Mouse (Mus musculus): ENCODE results near the gene Fry. TPM values are rescaled to one million over a fixed set of nuclear protein-coding genes. Genes with fewer than 3 reads are reported as not detected.

The Fry gene
- polyA plus RNA-seq, 1 experiment from 2014 or later = 22.4 TPM

DNA sequence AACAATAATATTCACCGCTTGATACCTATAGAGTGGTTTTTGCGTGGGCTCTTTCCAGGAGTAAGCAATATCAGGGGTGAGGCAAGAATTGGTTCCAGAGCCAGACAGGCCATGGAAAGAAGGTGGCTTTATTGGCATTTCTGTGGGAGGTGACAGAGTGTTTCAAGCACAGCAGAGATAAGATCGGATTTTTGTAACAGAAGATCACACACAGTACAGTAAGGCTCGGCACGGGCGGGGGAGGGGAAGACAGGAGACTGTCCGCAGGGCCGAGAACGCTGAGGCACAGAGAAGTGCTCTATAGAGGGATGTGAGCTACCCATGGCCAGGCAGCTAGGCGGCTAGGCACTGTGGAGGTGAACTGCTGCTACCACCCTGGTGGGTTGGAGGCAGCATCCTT lies 53.1 kb downstream of the Fry start:
- Histone ChIP-seq H3K4me3 (ENCODE audit: low read depth, low read length) (no peak overlapping the region), H3K4me2 (replicated peaks; ENCODE audit: low read depth, low read length) (no peak overlapping the region), H3K36me3 (ENCODE audit: control insufficient read depth, insufficient read depth, low read length) (no peaks in the 10 kb centered on the region), H3K4me1 (replicated peaks; ENCODE audit: control insufficient read depth, insufficient read depth, low read length) (no peaks in the 10 kb centered on the region), H3K9ac (ENCODE audit: low read depth, low read length) (no peak overlapping the region), H3K27ac (ENCODE audit: low read depth, low read length) (no peak overlapping the region), H3K9me3 (ENCODE audit: control insufficient read depth, low read length) (no peaks in the 10 kb centered on the region), H3K27me3 (ENCODE audit: control insufficient read depth, insufficient read depth, low read length) (no peaks in the 10 kb centered on the region)
- DNase-seq (ENCODE audit: low spot score) (no peak), ATAC-seq (ENCODE audit: low FRiP score) (no peak)
- WGBS = 72% methylated on average over 10 of the region's 10 CpGs

DNA sequence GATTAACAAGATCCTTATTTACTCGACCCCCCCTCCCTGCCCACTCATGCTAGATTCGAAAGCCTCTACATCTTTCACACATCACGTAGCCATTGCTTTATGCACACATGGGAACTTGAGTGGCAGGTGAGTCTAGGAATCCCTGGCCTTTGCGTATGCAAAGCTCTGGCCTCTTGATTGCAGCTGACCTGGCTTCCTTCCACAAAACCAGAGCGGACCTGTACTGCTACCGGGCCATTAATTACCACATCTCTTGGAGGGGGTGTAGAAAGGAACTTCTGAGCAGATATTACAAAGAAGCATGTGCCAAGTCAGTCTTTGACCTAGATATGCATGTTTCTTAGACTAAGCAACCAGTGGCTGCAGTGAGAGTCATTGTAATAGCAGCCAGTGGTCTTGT lies 55.4 kb downstream of the Fry start:
- H3K36me3 ChIP-seq (ENCODE audit: control insufficient read depth, insufficient read depth, low read length) = no peaks in the 10 kb centered on the region
- H3K4me3 ChIP-seq (ENCODE audit: low read depth, low read length) = no peak overlapping the region
- no peaks in the 10 kb centered on the region for H3K27me3 ChIP-seq (ENCODE audit: control insufficient read depth, insufficient read depth, low read length)
- H3K9me3 ChIP-seq (ENCODE audit: control insufficient read depth, low read length) = no peaks in the 10 kb centered on the region
- no peaks in the 10 kb centered on the region for H3K4me1 ChIP-seq (replicated peaks; ENCODE audit: control insufficient read depth, insufficient read depth, low read length)
- no peak overlapping the region for H3K9ac ChIP-seq (ENCODE audit: low read depth, low read length)
- DNase-seq (ENCODE audit: low spot score) (no peak), ATAC-seq (ENCODE audit: low FRiP score) (no peak)
- no peak overlapping the region for H3K4me2 ChIP-seq (replicated peaks; ENCODE audit: low read depth, low read length)
- no peak overlapping the region for H3K27ac ChIP-seq (ENCODE audit: low read depth, low read length)
- 89% methylated on average over 6 of the region's 6 CpGs for WGBS

DNA sequence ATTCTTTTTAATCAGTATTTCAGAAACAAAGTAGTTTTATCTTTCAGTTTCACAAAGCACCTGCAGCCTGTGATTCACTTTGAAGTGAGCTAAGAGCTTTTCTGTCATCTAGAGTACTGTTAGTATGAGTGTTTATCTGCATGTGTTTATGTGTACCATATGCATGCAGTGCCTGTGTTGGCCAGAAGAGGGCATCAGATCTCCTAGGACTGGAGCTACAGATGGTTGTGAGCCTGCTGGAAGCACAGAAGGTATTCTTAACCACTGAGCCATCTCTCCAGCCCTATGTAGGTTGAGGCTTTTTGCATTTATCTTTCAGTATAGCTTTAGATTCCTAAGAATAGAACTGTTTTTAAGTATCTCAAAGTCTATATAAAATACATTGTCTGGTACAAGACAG lies 56.5 kb downstream of the Fry start:
- Histone ChIP-seq H3K4me1 (replicated peaks; ENCODE audit: control insufficient read depth, insufficient read depth, low read length) (no peaks in the 10 kb centered on the region), H3K36me3 (ENCODE audit: control insufficient read depth, insufficient read depth, low read length) (no peaks in the 10 kb centered on the region), H3K4me3 (ENCODE audit: low read depth, low read length) (no peak overlapping the region), H3K9ac (ENCODE audit: low read depth, low read length) (no peak overlapping the region), H3K4me2 (replicated peaks; ENCODE audit: low read depth, low read length) (no peak overlapping the region), H3K9me3 (ENCODE audit: control insufficient read depth, low read length) (no peaks in the 10 kb centered on the region), H3K27me3 (ENCODE audit: control insufficient read depth, insufficient read depth, low read length) (no peaks in the 10 kb centered on the region), H3K27ac (ENCODE audit: low read depth, low read length) (no peak overlapping the region)
- no peak for DNase-seq (ENCODE audit: low spot score)
- ATAC-seq (ENCODE audit: low FRiP score) = no peak

DNA sequence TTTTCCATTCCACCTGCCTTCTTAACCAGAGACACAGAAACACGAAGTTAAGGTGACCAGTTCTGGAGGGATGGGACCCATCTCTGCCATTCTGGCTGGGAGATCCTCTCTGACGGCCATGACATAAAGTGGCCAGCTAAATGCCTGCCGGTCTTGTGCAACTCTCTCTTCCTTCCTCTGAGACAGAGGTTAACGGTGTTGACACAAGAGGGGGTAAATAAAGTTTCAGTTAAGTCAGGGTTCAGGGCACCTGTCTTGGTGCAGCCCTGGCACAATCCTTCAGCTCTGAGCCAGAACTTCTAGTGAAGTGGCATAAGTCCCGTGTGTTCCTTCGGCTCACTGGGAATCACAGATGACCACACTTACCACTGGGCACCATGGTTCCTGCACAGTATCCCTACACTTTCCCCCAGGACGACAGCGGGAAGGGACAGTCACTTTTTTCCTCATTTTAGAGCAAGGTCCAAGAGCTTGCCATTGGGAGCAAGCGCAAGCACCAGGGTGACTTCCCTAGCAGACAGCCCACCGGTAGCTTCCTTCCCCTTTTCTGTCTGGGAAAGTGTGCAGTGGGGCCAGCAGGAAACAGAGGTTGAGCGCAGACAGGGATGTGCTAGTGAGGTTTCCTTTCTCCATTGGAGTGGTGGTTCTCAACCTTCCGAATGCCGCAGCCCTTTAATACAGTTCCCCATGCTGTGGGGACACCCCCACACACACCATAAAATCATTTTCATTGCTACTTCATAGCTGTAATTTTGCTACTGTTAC lies 58.0 kb downstream of the Fry start:
- Histone ChIP-seq H3K4me1 (replicated peaks; ENCODE audit: control insufficient read depth, insufficient read depth, low read length) (no peaks in the 10 kb centered on the region), H3K27ac (ENCODE audit: low read depth, low read length) (no peak overlapping the region), H3K4me2 (replicated peaks; ENCODE audit: low read depth, low read length) (no peak overlapping the region), H3K9me3 (ENCODE audit: control insufficient read depth, low read length) (no peaks in the 10 kb centered on the region), H3K9ac (ENCODE audit: low read depth, low read length) (no peak overlapping the region), H3K36me3 (ENCODE audit: control insufficient read depth, insufficient read depth, low read length) (no peaks in the 10 kb centered on the region), H3K27me3 (ENCODE audit: control insufficient read depth, insufficient read depth, low read length) (no peaks in the 10 kb centered on the region), H3K4me3 (ENCODE audit: low read depth, low read length) (no peak overlapping the region)
- 86% methylated on average over 13 of the region's 13 CpGs for WGBS
- DNase-seq (ENCODE audit: low spot score) = no peak
- no peak for ATAC-seq (ENCODE audit: low FRiP score)

DNA sequence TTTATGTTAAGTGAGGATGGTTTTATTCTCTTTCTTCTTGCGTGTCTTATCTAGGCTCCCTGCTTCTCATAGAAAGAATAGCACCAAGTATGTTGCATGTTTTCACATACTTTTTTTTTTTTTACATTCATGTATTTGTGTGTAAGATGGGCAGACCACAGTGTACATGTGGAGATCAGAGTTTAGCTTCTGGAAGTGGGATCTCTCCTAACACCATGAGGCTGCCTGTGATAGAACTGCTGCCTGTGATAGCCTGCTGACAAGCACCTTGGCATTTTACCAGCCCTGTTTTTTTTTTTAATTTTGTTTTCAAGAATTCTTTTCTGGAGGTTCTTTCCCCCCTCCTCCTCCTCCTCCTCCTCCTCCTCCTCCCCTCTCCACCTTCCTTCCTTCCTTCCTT lies 59.3 kb downstream of the Fry start:
- H3K4me1 ChIP-seq (replicated peaks; ENCODE audit: control insufficient read depth, insufficient read depth, low read length) = no peaks in the 10 kb centered on the region
- DNase-seq (ENCODE audit: low spot score) = no peak
- no peaks in the 10 kb centered on the region for H3K9me3 ChIP-seq (ENCODE audit: control insufficient read depth, low read length)
- H3K9ac ChIP-seq (ENCODE audit: low read depth, low read length) = no peak overlapping the region
- no peaks in the 10 kb centered on the region for H3K27me3 ChIP-seq (ENCODE audit: control insufficient read depth, insufficient read depth, low read length)
- H3K27ac ChIP-seq (ENCODE audit: low read depth, low read length) = no peak overlapping the region
- no peak for ATAC-seq (ENCODE audit: low FRiP score)
- no peaks in the 10 kb centered on the region for H3K36me3 ChIP-seq (ENCODE audit: control insufficient read depth, insufficient read depth, low read length)
- 90% methylated on average over 1 of the region's 1 CpGs for WGBS
- H3K4me2 ChIP-seq (replicated peaks; ENCODE audit: low read depth, low read length) = no peak overlapping the region
- no peak overlapping the region for H3K4me3 ChIP-seq (ENCODE audit: low read depth, low read length)

DNA sequence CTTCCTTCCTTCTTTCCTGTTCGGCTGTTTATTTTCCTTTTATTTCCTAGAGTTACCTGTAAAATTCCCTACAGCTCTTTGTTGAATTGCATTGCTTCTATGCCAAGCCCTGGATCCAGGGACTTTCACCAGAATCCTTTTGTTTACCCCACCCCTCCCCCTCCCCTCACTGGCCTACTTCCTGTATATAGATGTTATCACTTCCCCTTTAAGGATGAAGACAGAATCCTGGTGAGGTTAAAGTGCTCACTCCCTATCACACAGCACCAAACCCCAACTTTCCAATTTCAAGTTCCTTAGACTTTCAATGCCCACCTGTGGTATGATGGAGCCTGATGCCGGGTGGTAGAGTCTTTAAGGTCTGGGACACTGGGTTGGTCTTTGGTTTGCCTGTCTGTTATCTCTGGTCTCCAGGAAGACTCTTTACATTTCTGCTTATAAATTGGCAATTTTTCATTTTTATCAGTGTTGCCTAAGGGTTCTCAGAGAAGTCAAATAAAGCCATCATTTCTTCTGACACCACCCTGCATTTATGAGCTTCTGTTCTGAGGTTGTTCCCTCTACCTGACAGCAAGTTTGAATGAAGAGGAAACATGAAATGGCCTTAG lies 59.9 kb downstream of the Fry start:
- no peak overlapping the region for H3K27ac ChIP-seq (ENCODE audit: low read depth, low read length)
- no peak overlapping the region for H3K4me2 ChIP-seq (replicated peaks; ENCODE audit: low read depth, low read length)
- no peak for DNase-seq (ENCODE audit: low spot score)
- H3K4me1 ChIP-seq (replicated peaks; ENCODE audit: control insufficient read depth, insufficient read depth, low read length) = no peaks in the 10 kb centered on the region
- no peaks in the 10 kb centered on the region for H3K9me3 ChIP-seq (ENCODE audit: control insufficient read depth, low read length)
- H3K9ac ChIP-seq (ENCODE audit: low read depth, low read length) = no peak overlapping the region
- no peaks in the 10 kb centered on the region for H3K27me3 ChIP-seq (ENCODE audit: control insufficient read depth, insufficient read depth, low read length)
- no peak for ATAC-seq (ENCODE audit: low FRiP score)
- no peaks in the 10 kb centered on the region for H3K36me3 ChIP-seq (ENCODE audit: control insufficient read depth, insufficient read depth, low read length)
- no peak overlapping the region for H3K4me3 ChIP-seq (ENCODE audit: low read depth, low read length)
- 85% methylated on average over 1 of the region's 2 CpGs for WGBS

DNA sequence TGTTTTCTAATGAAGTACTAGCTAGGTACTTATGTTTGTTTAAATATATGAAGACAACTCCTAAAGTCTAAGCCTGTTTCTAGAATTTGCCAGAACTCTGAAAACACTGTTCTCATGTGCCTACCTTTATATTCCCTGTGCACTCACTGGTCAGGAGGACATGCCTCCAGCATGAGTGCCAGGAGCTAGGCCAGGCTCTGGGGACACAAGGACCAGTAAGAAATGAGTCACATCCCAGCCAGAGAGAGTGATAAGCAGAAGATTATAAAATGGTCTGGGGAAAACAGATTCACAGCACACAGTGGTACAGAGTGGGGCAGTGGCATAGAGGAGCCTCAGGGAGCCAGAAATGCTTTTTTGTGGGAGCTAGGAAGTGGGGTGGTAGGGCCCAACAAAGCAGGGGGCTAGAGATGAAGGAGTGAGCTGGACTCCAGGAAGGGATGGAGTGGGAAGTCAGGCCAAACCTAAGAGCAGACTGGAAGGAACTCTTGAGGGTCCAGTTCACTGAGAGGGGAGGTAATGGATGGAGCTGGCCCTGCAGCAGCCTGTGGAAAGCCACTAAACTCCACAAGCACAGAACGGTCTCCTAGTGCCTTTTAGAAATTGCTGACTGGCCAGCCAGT lies 62.7 kb downstream of the Fry start:
- DNase-seq (ENCODE audit: low spot score) (no peak), ATAC-seq (ENCODE audit: low FRiP score) (no peak)
- Histone ChIP-seq H3K4me3 (ENCODE audit: low read depth, low read length) (no peak overlapping the region), H3K27ac (ENCODE audit: low read depth, low read length) (no peak overlapping the region), H3K4me1 (replicated peaks; ENCODE audit: control insufficient read depth, insufficient read depth, low read length) (no peaks in the 10 kb centered on the region), H3K9ac (ENCODE audit: low read depth, low read length) (no peak overlapping the region), H3K27me3 (ENCODE audit: control insufficient read depth, insufficient read depth, low read length) (no peaks in the 10 kb centered on the region), H3K36me3 (ENCODE audit: control insufficient read depth, insufficient read depth, low read length) (no peaks in the 10 kb centered on the region), H3K4me2 (replicated peaks; ENCODE audit: low read depth, low read length) (no peak overlapping the region), H3K9me3 (ENCODE audit: control insufficient read depth, low read length) (no peaks in the 10 kb centered on the region)
- 89% methylated on average over 1 of the region's 1 CpGs for WGBS

DNA sequence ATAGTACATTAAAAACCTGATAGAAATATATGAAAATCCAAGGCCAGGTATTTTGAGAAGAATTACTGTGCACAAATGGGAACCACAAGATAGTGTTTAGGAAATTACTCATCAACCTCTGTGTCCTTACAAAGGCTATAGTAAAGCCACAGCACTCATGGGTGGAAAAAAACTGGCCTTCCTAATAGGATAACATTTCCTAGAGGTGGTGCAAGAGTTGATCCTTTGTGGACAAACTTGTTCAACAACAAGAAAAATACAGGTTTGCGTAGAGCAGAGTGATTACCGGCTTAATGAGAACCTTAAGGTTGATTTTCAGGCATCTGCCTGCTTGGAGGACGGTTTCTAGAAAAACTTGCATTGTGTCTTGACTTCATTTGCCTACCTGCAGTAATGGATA lies 66.5 kb downstream of the Fry start:
- no peaks in the 10 kb centered on the region for H3K27me3 ChIP-seq (ENCODE audit: control insufficient read depth, insufficient read depth, low read length)
- ATAC-seq (ENCODE audit: low FRiP score) (no peak), DNase-seq (ENCODE audit: low spot score) (no peak)
- H3K27ac ChIP-seq (ENCODE audit: low read depth, low read length) = no peak overlapping the region
- H3K9ac ChIP-seq (ENCODE audit: low read depth, low read length) = no peak overlapping the region
- 91% methylated on average over 3 of the region's 3 CpGs for WGBS
- no peaks in the 10 kb centered on the region for H3K4me1 ChIP-seq (replicated peaks; ENCODE audit: control insufficient read depth, insufficient read depth, low read length)
- H3K4me3 ChIP-seq (ENCODE audit: low read depth, low read length) = no peak overlapping the region
- no peaks in the 10 kb centered on the region for H3K9me3 ChIP-seq (ENCODE audit: control insufficient read depth, low read length)
- no peak overlapping the region for H3K4me2 ChIP-seq (replicated peaks; ENCODE audit: low read depth, low read length)
- no peaks in the 10 kb centered on the region for H3K36me3 ChIP-seq (ENCODE audit: control insufficient read depth, insufficient read depth, low read length)

DNA sequence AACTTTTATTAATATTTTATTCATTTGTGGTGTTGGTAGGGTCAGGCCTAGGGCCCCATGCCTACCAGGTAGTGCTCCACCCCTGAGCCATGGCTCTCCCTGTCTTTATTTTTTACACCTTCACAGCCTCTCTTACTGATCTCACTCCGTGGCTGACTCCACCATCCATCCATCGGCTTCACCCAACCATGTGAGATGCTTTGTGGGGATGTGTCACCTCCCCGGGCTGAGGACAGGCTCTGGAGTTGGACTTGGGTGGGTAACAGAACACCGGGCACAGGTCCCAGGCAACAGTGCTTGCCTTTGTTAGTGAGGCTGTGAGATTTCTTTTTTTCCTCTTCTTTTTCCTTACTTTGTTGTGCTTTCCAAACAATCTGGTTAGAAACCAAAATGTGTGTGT lies 67.7 kb downstream of the Fry start:
- H3K4me3 ChIP-seq (ENCODE audit: low read depth, low read length) = no peak overlapping the region
- H3K36me3 ChIP-seq (ENCODE audit: control insufficient read depth, insufficient read depth, low read length) = no peaks in the 10 kb centered on the region
- 90% methylated on average over 4 of the region's 4 CpGs for WGBS
- H3K27me3 ChIP-seq (ENCODE audit: control insufficient read depth, insufficient read depth, low read length) = no peaks in the 10 kb centered on the region
- H3K9ac ChIP-seq (ENCODE audit: low read depth, low read length) = no peak overlapping the region
- no peaks in the 10 kb centered on the region for H3K4me1 ChIP-seq (replicated peaks; ENCODE audit: control insufficient read depth, insufficient read depth, low read length)
- no peak for ATAC-seq (ENCODE audit: low FRiP score)
- no peak for DNase-seq (ENCODE audit: low spot score)
- no peak overlapping the region for H3K27ac ChIP-seq (ENCODE audit: low read depth, low read length)
- H3K9me3 ChIP-seq (ENCODE audit: control insufficient read depth, low read length) = no peaks in the 10 kb centered on the region; the same call in 1 of the 2 replicates
- no peak overlapping the region for H3K4me2 ChIP-seq (replicated peaks; ENCODE audit: low read depth, low read length)
